Mouse (Mus musculus) MEL (cell line): ENCODE measurements at regions not wholly inside any gene's neighbourhood (a gene's known extent, or its start where the extent isn't known, plus 50 kb on each side); places are given as distances from the start of the nearest gene placed in this dataset.

Experiments
- DNase-seq: peaks from one replicate; pipeline ENCODE4 v3.0.0; 2011; ENCODE audit warnings: low read depth, low spot score
- H3K27ac ChIP-seq: 2 replicates; pipeline ENCODE4 v1.5.1; 2012; ENCODE audit warnings: low read depth, mild to moderate bottlenecking, control low read depth, low read length, moderate library complexity; ENCODE audit not compliant: control insufficient read depth
- H3K27me3 ChIP-seq, 2 experiments: fragments of 150-350 bp in 1 of 2; sonication (generic) in 1 of 2; 2 replicates each; pipeline ENCODE4 v1.6.1; 2012; ENCODE audit warnings: low read length in 2 of 2, mild to moderate bottlenecking in 2 of 2, improper control_type of control experiment in 1 of 2, moderate library complexity in 1 of 2; ENCODE audit not compliant: insufficient read depth in 2 of 2, control insufficient read depth in 1 of 2
- H3K36me3 ChIP-seq, 2 experiments: 2 replicates each; pipeline ENCODE4 v1.6.1; 2012 to 2014; ENCODE audit warnings: low read length in 2 of 2, improper control_type of control experiment in 1 of 2, inconsistent platforms in 1 of 2, mild to moderate bottlenecking in 1 of 2; ENCODE audit not compliant: insufficient read depth in 2 of 2, control insufficient read depth in 1 of 2
- H3K4me1 ChIP-seq, 2 experiments: fragments of 150-350 bp in 1 of 2; sonication (generic) in 1 of 2; 2 replicates each; pipeline ENCODE4 v1.6.1; 2012; ENCODE audit warnings: low read length in 2 of 2, improper control_type of control experiment in 1 of 2, mild to moderate bottlenecking in 1 of 2; ENCODE audit not compliant: insufficient read depth in 2 of 2, control insufficient read depth in 1 of 2
- H3K4me3 ChIP-seq, 2 experiments: fragments of 150-350 bp in 1 of 2; sonication (generic) in 1 of 2; 2 replicates each; pipeline ENCODE4 v1.5.1; 2012; ENCODE audit warnings: low read depth in 2 of 2, low read length in 2 of 2, mild to moderate bottlenecking in 2 of 2, moderate library complexity in 2 of 2, control low read depth in 1 of 2, improper control_type of control experiment in 1 of 2; ENCODE audit not compliant: control insufficient read depth in 1 of 2, insufficient read depth in 1 of 2
- H3K79me2 ChIP-seq: 2 replicates; pipeline ENCODE4 v1.6.1; 2012; ENCODE audit warnings: mild to moderate bottlenecking, low read length, moderate library complexity; ENCODE audit not compliant: control insufficient read depth, poor library complexity, insufficient read depth
- H3K9ac ChIP-seq: 2 replicates; pipeline ENCODE4 v1.6.1; 2012; ENCODE audit warnings: low read depth, mild to moderate bottlenecking, control low read depth, low read length, moderate library complexity; ENCODE audit not compliant: control insufficient read depth, poor library complexity, severe bottlenecking
- H3K9me3 ChIP-seq: fragments of 150-350 bp; sonication (generic); replicated peaks from 2 replicates; pipeline ENCODE4 v1.6.1; 2012; ENCODE audit warnings: mild to moderate bottlenecking, low read length, improper control_type of control experiment, moderate library complexity; ENCODE audit not compliant: insufficient read depth
- CHD2 ChIP-seq: IDR thresholded peaks from 2 replicates; pipeline ENCODE4 v1.6.1; 2011; ENCODE audit warnings: low read length, improper control_type of control experiment
- CTCF ChIP-seq, 3 experiments: IDR thresholded peaks in 2 of 3; conservative IDR thresholded peaks in 1 of 3; 2 replicates each; pipeline ENCODE4 v1.5.1; 2011 to 2012; ENCODE audit warnings: low read length in 3 of 3, low read depth in 2 of 3, mild to moderate bottlenecking in 2 of 3, improper control_type of control experiment in 1 of 3, inconsistent platforms in 1 of 3, mixed read lengths in 1 of 3, moderate library complexity in 1 of 3; ENCODE audit not compliant: control insufficient read depth in 1 of 3, insufficient read depth in 1 of 3, poor library complexity in 1 of 3, severe bottlenecking in 1 of 3
- ELF1 ChIP-seq: IDR thresholded peaks from 2 replicates; pipeline ENCODE4 v1.6.1; 2014; ENCODE audit warnings: low read depth, mild to moderate bottlenecking, inconsistent platforms, low read length, improper control_type of control experiment, moderate library complexity
- EP300 ChIP-seq, 2 experiments: IDR thresholded peaks; 2 replicates each; pipeline ENCODE4 v1.6.1; 2011; ENCODE audit warnings: improper control_type of control experiment in 2 of 2, low read length in 2 of 2, low read depth in 1 of 2, mild to moderate bottlenecking in 1 of 2
- ETS1 ChIP-seq: IDR thresholded peaks from 2 replicates; pipeline ENCODE4 v1.6.1; 2012; ENCODE audit warnings: low read depth, mild to moderate bottlenecking, inconsistent platforms, low read length, improper control_type of control experiment, moderate library complexity
- HCFC1 ChIP-seq: IDR thresholded peaks from 2 replicates; pipeline ENCODE4 v1.6.1; 2012; ENCODE audit warnings: low read depth, mild to moderate bottlenecking, inconsistent platforms, low read length, improper control_type of control experiment, moderate library complexity
- JUND ChIP-seq: IDR thresholded peaks from 2 replicates; pipeline ENCODE4 v1.6.1; 2011; ENCODE audit warnings: low read depth, mild to moderate bottlenecking, improper control_type of control experiment, low read length
- MAFK ChIP-seq: IDR thresholded peaks from 2 replicates; pipeline ENCODE4 v1.6.1; 2011; ENCODE audit warnings: low read depth, mild to moderate bottlenecking, low read length, improper control_type of control experiment, borderline replicate concordance
- MAX ChIP-seq: IDR thresholded peaks from 2 replicates; pipeline ENCODE4 v1.6.1; 2011; ENCODE audit warnings: low read length, improper control_type of control experiment
- MAZ ChIP-seq: IDR thresholded peaks from 2 replicates; pipeline ENCODE4 v1.6.1; 2012; ENCODE audit warnings: low read depth, mild to moderate bottlenecking, inconsistent platforms, low read length, improper control_type of control experiment
- MEF2A ChIP-seq: IDR thresholded peaks from 2 replicates; pipeline ENCODE4 v1.6.1; 2014; ENCODE audit warnings: low read depth, mild to moderate bottlenecking, inconsistent platforms, low read length, improper control_type of control experiment; ENCODE audit not compliant: poor library complexity, insufficient replicate concordance, severe bottlenecking; ENCODE audit errors: extremely low read depth
- MYB ChIP-seq: IDR thresholded peaks from 2 replicates; pipeline ENCODE4 v1.6.1; 2011; ENCODE audit warnings: mild to moderate bottlenecking, low read depth, low read length, improper control_type of control experiment
- MYC ChIP-seq: IDR thresholded peaks from 2 replicates; pipeline ENCODE4 v1.6.1; 2011; ENCODE audit warnings: low read depth, mild to moderate bottlenecking, low read length, improper control_type of control experiment, moderate library complexity
- NELFE ChIP-seq: IDR thresholded peaks from 2 replicates; pipeline ENCODE4 v1.6.1; 2011; ENCODE audit warnings: low read depth, low read length, improper control_type of control experiment
- POLR2A ChIP-seq, 2 experiments: IDR thresholded peaks; 2 replicates each; pipeline ENCODE4 v1.6.1; 2011 to 2012; ENCODE audit warnings: low read length in 2 of 2, mild to moderate bottlenecking in 2 of 2, control low read depth in 1 of 2, improper control_type of control experiment in 1 of 2, low read depth in 1 of 2, moderate library complexity in 1 of 2; ENCODE audit not compliant: control insufficient read depth in 1 of 2, insufficient read depth in 1 of 2, poor library complexity in 1 of 2
- POLR2AphosphoS5 ChIP-seq: IDR thresholded peaks from 2 replicates; pipeline ENCODE4 v1.6.1; 2012; ENCODE audit warnings: low read depth, borderline replicate concordance, mild to moderate bottlenecking, inconsistent platforms, low read length, moderate library complexity, mixed read lengths
- RAD21 ChIP-seq: IDR thresholded peaks from 2 replicates; pipeline ENCODE4 v1.6.1; 2011; ENCODE audit warnings: mild to moderate bottlenecking, low read depth, low read length, improper control_type of control experiment
- RCOR1 ChIP-seq: IDR thresholded peaks from 2 replicates; pipeline ENCODE4 v1.6.1; 2012; ENCODE audit warnings: low read depth, mild to moderate bottlenecking, inconsistent platforms, low read length, improper control_type of control experiment
- SIN3A ChIP-seq: IDR thresholded peaks from 2 replicates; pipeline ENCODE4 v1.6.1; 2012; ENCODE audit warnings: low read length, improper control_type of control experiment, inconsistent platforms
- SMC3 ChIP-seq: IDR thresholded peaks from 2 replicates; pipeline ENCODE4 v1.6.1; 2011; ENCODE audit warnings: low read depth, low read length, improper control_type of control experiment
- TAL1 ChIP-seq: IDR thresholded peaks from 2 replicates; pipeline ENCODE4 v1.6.1; 2012; ENCODE audit warnings: mild to moderate bottlenecking, inconsistent platforms, low read length, moderate library complexity, mixed read lengths
- TBP ChIP-seq: IDR thresholded peaks from 2 replicates; pipeline ENCODE4 v1.8.0; 2011; ENCODE audit warnings: low read depth, low read length, improper control_type of control experiment
- UBTF ChIP-seq: IDR thresholded peaks from 2 replicates; pipeline ENCODE4 v1.6.1; 2012; ENCODE audit warnings: low read depth, mild to moderate bottlenecking, inconsistent platforms, low read length, improper control_type of control experiment, moderate library complexity, borderline replicate concordance; ENCODE audit not compliant: insufficient read depth
- ZNF384 ChIP-seq: IDR thresholded peaks from 2 replicates; pipeline ENCODE4 v1.6.1; 2012; ENCODE audit warnings: low read depth, mild to moderate bottlenecking, inconsistent platforms, low read length, improper control_type of control experiment

GRCm38 (mm10) chr13:47842418-47842817, 418.6 kb upstream of the Id4 start:
- no peaks in the 10 kb centered on the region for H3K79me2 ChIP-seq
- no peaks in the 10 kb centered on the region for H3K27me3 ChIP-seq
- no peak overlapping the region for H3K4me3 ChIP-seq
- no peak overlapping the region for H3K27ac ChIP-seq
- no peaks in the 10 kb centered on the region for H3K4me1 ChIP-seq
- TF ChIP-seq CHD2 (no peak), CTCF (IDR thresholded peaks at IDR 0.05 in 2 of 3, conservative IDR thresholded peaks at IDR 0.05 in 1 of 3; ENCODE audit: control insufficient read depth in 1 of 3, insufficient read depth in 1 of 3, low read depth in 2 of 3, low read length in 3 of 3, poor library complexity in 1 of 3, severe bottlenecking in 1 of 3) (no peak), ELF1 (no peak), ZNF384 (no peak), UBTF (no peak), TBP (no peak), POLR2AphosphoS5 (no peak), EP300 (IDR thresholded peaks at IDR 0.05; ENCODE audit: low read depth in 1 of 2, low read length in 2 of 2) (no peak), MAFK (no peak), ETS1 (no peak), RCOR1 (no peak), MAX (no peak), POLR2A (IDR thresholded peaks at IDR 0.05; ENCODE audit: control insufficient read depth in 1 of 2, insufficient read depth in 1 of 2, low read depth in 1 of 2, low read length in 2 of 2, poor library complexity in 1 of 2) (no peak), MYC (no peak), SIN3A (no peak), JUND (no peak), HCFC1 (no peak), RAD21 (no peak)
- DNase-seq, result no peak
- no peak overlapping the region for H3K9ac ChIP-seq
- no peaks in the 10 kb centered on the region for H3K36me3 ChIP-seq
- no peaks in the 10 kb centered on the region for H3K9me3 ChIP-seq

- no peak overlapping the region for H3K9ac ChIP-seq
- no peaks in the 10 kb centered on the region for H3K9me3 ChIP-seq
- H3K27ac ChIP-seq, result no peak overlapping the region
- no peak for DNase-seq
- no peaks in the 10 kb centered on the region for H3K79me2 ChIP-seq
- H3K4me1 ChIP-seq, result no peaks in the 10 kb centered on the region
- H3K27me3 ChIP-seq, result no peaks in the 10 kb centered on the region
- TF ChIP-seq JUND, result no peak
- TF ChIP-seq MAZ, result no peak
- TF ChIP-seq MAX, result no peak
- TF ChIP-seq NELFE, result no peak
- no peak for TF ChIP-seq MAFK
- TF ChIP-seq CHD2, result no peak
- no peak for TF ChIP-seq SMC3
- TF ChIP-seq MEF2A, result no peak
- no peak for TF ChIP-seq EP300 (IDR thresholded peaks at IDR 0.05; ENCODE audit: low read depth in 1 of 2, low read length in 2 of 2)
- no peak for TF ChIP-seq ZNF384
- no peak for TF ChIP-seq TAL1
- no peak for TF ChIP-seq MYB
- TF ChIP-seq, all 39 proteins: peak for 0
- H3K4me3 ChIP-seq, result no peak overlapping the region
- no peaks in the 10 kb centered on the region for H3K36me3 ChIP-seq
Measured at GRCm38 (mm10) chr13:47843011-47843410, 418.0 kb upstream of the Id4 start.
